Mouse (Mus musculus): Measurements from ENCODE around the gene Olr1. TPM values are rescaled to one million over a fixed set of nuclear protein-coding genes. Genes with fewer than 3 reads are reported as not detected.

Gene Olr1
- polyA plus RNA-seq, 1 experiment from 2014 or later: 0.32 TPM

- H3K79me2 ChIP-seq (ENCODE audit: inconsistent target): no peaks in the 10 kb centered on the region
- no peak overlapping the region for H3K4me3 ChIP-seq (ENCODE audit: inconsistent target)
- H3K27ac ChIP-seq: no peak overlapping the region
- WGBS (ENCODE audit: missing documents): 96% methylated on average over 8 of the region's 8 CpGs
- H3K36me3 ChIP-seq (ENCODE audit: inconsistent target): no peaks in the 10 kb centered on the region
These were observed 26.6 kb downstream of the Olr1 start for GRCm38 (mm10) chr6:129480089-129480958.

- Histone ChIP-seq H3K79me2 (ENCODE audit: inconsistent target) (no peaks in the 10 kb centered on the region), H3K4me3 (ENCODE audit: inconsistent target) (no peak overlapping the region), H3K36me3 (ENCODE audit: inconsistent target) (no peaks in the 10 kb centered on the region), H3K27ac (no peak overlapping the region)
- 28% methylated on average over 13 of the region's 13 CpGs for WGBS (ENCODE audit: missing documents)
These were observed 30.4 kb downstream of the Olr1 start for GRCm38 (mm10) chr6:129476404-129477126.

- Histone ChIP-seq H3K79me2 (ENCODE audit: inconsistent target) (peaks cover 7% of the 10 kb centered on the region; the same call in 1 of the 2 replicates), H3K27ac (peak overlapping the region; percentile 56), H3K4me3 (ENCODE audit: inconsistent target) (no peak overlapping the region), H3K36me3 (ENCODE audit: inconsistent target) (no peaks in the 10 kb centered on the region; the same call in 1 of the 2 replicates)
- 6% methylated on average over 5 of the region's 5 CpGs for WGBS (ENCODE audit: missing documents)
These were observed 34.3 kb downstream of the Olr1 start for GRCm38 (mm10) chr6:129472627-129473026.

GRCm38 (mm10) chr6:129471386-129471785 lies 35.6 kb downstream of the Olr1 start:
- Histone ChIP-seq H3K36me3 (ENCODE audit: inconsistent target) (peaks cover 11% of the 10 kb centered on the region), H3K27ac (peak overlapping the region; percentile 55), H3K79me2 (ENCODE audit: inconsistent target) (peaks cover 7% of the 10 kb centered on the region; the same call in 1 of the 2 replicates), H3K4me3 (ENCODE audit: inconsistent target) (peak overlapping the region; percentile 7; the same call in 1 of the 2 replicates)
- 15% methylated on average over 6 of the region's 6 CpGs for WGBS (ENCODE audit: missing documents)

- Histone ChIP-seq H3K36me3 (ENCODE audit: inconsistent target) (no peaks in the 10 kb centered on the region), H3K27ac (no peak within 1 kb of the TSS), H3K4me3 (ENCODE audit: inconsistent target) (peak within 1 kb of the TSS; percentile 5; the same call in 1 of the 2 replicates), H3K79me2 (ENCODE audit: inconsistent target) (no peaks in the 10 kb centered on the region)
- 40% methylated on average over 13 of the region's 13 CpGs for WGBS (ENCODE audit: missing documents)
These were observed 55.4 kb downstream of the Olr1 start, which contains the start of gene Clec1a for GRCm38 (mm10) chr6:129451411-129452039. Clec1a (minus strand) TSS chr6:129452000.

GRCm38 (mm10) chr6:129449743-129450142 lies 57.2 kb downstream of the Olr1 start:
- H3K4me3 ChIP-seq (ENCODE audit: inconsistent target): no peak overlapping the region
- H3K79me2 ChIP-seq (ENCODE audit: inconsistent target): no peaks in the 10 kb centered on the region
- 81% methylated on average over 6 of the region's 6 CpGs for WGBS (ENCODE audit: missing documents)
- no peaks in the 10 kb centered on the region for H3K36me3 ChIP-seq (ENCODE audit: inconsistent target)
- H3K27ac ChIP-seq: no peak overlapping the region

- no peak overlapping the region for H3K4me3 ChIP-seq (ENCODE audit: inconsistent target)
- WGBS (ENCODE audit: missing documents): 100% methylated on average over 2 of the region's 2 CpGs
- H3K27ac ChIP-seq: no peak overlapping the region
- H3K79me2 ChIP-seq (ENCODE audit: inconsistent target): no peaks in the 10 kb centered on the region
- H3K36me3 ChIP-seq (ENCODE audit: inconsistent target): no peaks in the 10 kb centered on the region
These were observed 68.9 kb downstream of the Olr1 start for GRCm38 (mm10) chr6:129438033-129438432.

- WGBS (ENCODE audit: missing documents): 27% methylated on average over 3 of the region's 3 CpGs
- no peak overlapping the region for H3K27ac ChIP-seq
- no peaks in the 10 kb centered on the region for H3K79me2 ChIP-seq (ENCODE audit: inconsistent target)
- H3K4me3 ChIP-seq (ENCODE audit: inconsistent target): no peak overlapping the region
- H3K36me3 ChIP-seq (ENCODE audit: inconsistent target): no peaks in the 10 kb centered on the region
These were observed 70.9 kb downstream of the Olr1 start for GRCm38 (mm10) chr6:129436025-129436424.

Other genes with a start within 250 kb of the Olr1 start
- gene Cd69, start 231.7 kb downstream of the Olr1 start, polyA plus RNA-seq (2018): 2.4 to 12.8 TPM (median 4.1 TPM) in 3 replicates
- gene 4922502D21Rik, start 175.4 kb downstream of the Olr1 start, polyA plus RNA-seq (2018): not detected in 3 replicates
- 168 to 417 TPM (median 176 TPM) in 3 replicates for gene Clec12a, start 164.5 kb downstream of the Olr1 start, polyA plus RNA-seq (2018)
- gene Clec12b, start 121.3 kb downstream of the Olr1 start, polyA plus RNA-seq (2018): not detected in 3 replicates
- gene Clec1b, start 109.9 kb downstream of the Olr1 start, polyA plus RNA-seq (2018): 0.93 to 5.0 TPM (median 1.5 TPM) in 3 replicates
- gene Clec9a, start 98.3 kb downstream of the Olr1 start, polyA plus RNA-seq (2018): 0.48 to 1.2 TPM in 2 of 3 replicates, not detected in the other
- 0.12 to 0.80 TPM (median 0.65 TPM) in 3 replicates for gene Clec1a, start 55.2 kb downstream of the Olr1 start, polyA plus RNA-seq (2018)
- gene Tmem52b, start 5.4 kb upstream of the Olr1 start, polyA plus RNA-seq (2018): not detected in 3 replicates
- 89.2 to 276 TPM (median 184 TPM) in 3 replicates for gene Gabarapl1, start 26.0 kb upstream of the Olr1 start, polyA plus RNA-seq (2018)
- not detected in 3 replicates for gene Klre1, start 70.7 kb upstream of the Olr1 start, polyA plus RNA-seq (2018)
- 0.64 to 1.4 TPM (median 0.66 TPM) in 3 replicates for gene Klrd1, start 84.6 kb upstream of the Olr1 start, polyA plus RNA-seq (2018)
- 0.21 to 2.0 TPM (median 1.7 TPM) in 3 replicates for gene Klrk1, start 116.7 kb upstream of the Olr1 start, polyA plus RNA-seq (2018)
- not detected in 3 replicates for gene Klrc3, start 136.2 kb upstream of the Olr1 start, polyA plus RNA-seq (2018)
- gene Klrc2, start 153.5 kb upstream of the Olr1 start, polyA plus RNA-seq (2018): not detected in 3 replicates
- gene Klrc1, start 171.8 kb upstream of the Olr1 start, polyA plus RNA-seq (2018): 0.07 TPM in 1 of 3 replicates, not detected in the others
- gene Klri1, start 210.0 kb upstream of the Olr1 start, polyA plus RNA-seq (2018): not detected in 3 replicates
- 0.07 TPM in 1 of 3 replicates, not detected in the others for gene Klri2, start 233.3 kb upstream of the Olr1 start, polyA plus RNA-seq (2018)